Mouse (Mus musculus) liver, postnatal 0 days (tissue): ENCODE measurements around the gene Dda1.

Experiments
- CTCF ChIP-seq: sonication (generic); IDR thresholded peaks from 2 replicates; pipeline ENCODE4 v1.5.1; 2016; ENCODE audit warnings: antibody characterized with exemption, low read depth
- EP300 ChIP-seq: IDR thresholded peaks from 2 replicates; pipeline ENCODE4 v1.6.1; 2016; ENCODE audit warnings: antibody characterized with exemption, low read depth, mild to moderate bottlenecking

- no peak for TF ChIP-seq CTCF
- TF ChIP-seq EP300, result no peak
These were observed 46.0 kb downstream of the Dda1 start for GRCm38 (mm10) chr8:71515043-71515442.
